Mouse (Mus musculus): ENCODE data around the gene Gtf2f1.

The Gtf2f1 gene

DNA sequence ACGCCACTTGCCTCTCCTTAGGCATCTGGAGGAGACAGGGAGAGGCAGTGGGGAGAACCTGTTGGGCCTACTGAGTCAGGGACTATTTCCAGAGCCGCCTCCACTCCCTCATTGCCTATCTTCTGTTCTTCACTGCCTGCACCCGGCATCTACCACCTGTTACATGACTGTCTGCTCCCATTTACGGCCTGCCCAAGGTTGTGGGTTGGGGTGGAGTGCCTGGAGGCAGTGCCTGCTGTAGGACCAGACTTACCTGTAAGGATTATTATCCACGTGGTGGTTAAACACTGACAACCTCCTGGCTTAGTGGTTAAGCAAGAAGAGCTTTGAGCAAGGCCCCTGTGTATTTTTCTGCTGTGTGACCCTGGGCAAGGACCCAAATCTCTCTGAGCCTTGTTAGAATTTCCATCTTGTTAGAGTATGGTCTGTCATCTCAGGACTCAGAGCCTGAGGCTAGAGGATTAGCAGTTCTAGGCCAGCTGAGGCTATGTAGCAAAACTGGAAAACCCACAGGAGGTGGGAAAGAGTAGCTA lies 36.3 kb downstream of the Gtf2f1 start:
- DNase-seq (ENCODE audit: low spot score): no peak

DNA sequence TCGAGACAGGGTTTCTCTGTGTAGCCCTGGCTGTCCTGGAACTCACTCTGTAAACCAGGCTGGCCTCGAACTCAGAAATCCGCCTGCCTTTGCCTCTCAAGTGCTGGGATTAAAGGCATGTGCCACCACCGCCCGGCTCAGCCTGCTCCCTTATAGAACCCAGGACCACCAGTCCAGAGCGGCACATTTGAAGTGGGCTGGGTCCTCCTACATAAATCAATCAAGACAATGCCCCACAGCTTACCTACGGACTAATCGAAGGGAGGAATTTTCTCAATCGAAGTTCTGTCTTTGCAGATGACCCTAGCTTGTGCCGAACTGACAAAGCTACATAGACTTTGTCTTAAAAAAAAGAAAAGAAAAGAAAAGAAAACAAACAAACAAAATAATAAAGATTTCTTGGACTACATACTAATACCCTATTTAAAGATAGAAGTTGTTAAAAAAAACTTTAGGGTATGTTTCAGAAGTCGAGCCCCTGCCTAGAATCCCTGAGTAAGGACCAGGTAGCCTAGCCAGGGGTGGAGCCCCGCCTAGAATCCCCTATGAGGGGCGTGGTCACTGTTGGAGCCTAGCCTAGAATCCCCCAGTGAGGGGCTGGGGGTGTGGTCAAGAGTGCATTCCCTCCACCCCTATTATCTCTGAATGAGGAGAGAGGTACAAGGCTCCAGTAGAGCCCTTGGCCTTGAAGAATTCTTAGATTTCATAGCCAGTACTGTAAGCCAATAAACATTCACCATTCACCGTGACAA lies 37.0 kb downstream of the Gtf2f1 start:
- DNase-seq (ENCODE audit: low spot score): no peak

DNA sequence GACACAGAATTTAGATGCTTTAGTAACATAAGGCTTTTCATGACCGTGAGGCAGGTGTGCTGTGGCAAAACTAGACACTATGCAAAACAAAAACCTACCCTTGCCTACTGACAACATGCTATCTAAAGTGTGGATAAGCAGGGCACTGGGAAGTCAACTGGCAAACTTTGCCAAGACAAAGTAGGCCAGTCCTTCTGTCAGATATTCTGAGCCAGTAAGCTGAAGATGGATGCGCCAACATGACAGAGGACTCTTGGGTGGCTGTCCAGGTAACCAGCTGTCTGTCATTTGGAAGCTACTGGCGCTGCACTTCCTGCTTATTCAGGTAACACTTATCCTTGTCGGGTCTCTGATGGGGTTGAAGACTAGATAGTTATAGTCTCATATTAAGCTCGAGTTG lies 41.0 kb downstream of the Gtf2f1 start:
- no peak for DNase-seq (ENCODE audit: low spot score)

DNA sequence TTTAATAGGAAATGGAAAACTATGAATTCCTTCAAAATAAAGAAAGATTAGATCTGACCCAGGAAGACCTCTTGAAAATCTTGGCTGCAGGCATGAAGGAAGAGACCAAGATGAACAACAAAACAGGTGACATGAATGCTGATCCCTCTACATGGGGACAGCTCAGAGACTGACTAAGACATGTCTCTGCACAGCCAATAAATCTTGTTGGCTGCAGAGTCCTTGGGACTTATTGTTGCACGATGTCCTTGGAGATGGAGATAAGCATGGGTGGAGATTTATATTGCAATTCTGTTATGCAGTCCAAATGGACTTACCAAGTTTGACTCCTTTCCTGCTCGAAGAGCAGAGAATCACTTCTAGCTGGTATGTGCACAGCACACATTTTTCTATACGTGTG lies 41.8 kb downstream of the Gtf2f1 start:
- no peak for DNase-seq (ENCODE audit: low spot score)

DNA sequence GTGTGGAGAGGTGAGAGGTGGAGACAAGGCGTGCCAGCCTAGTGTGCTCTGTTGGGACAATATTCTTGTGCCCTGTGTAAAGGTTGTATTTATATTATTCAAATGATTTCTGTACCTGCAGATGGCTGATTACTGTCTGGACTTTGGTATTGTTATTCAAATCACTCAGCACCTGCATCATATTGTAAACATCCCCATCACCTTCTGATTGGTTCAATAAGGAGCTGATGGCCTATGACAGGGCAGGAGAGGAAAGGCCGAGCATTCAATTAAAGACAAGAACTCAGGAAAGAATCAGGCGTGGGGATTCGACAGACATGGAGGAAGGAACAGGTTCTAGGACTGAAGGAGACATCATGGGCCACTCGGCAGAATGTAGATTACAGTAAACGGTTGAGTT lies 47.4 kb downstream of the Gtf2f1 start:
- DNase-seq (ENCODE audit: low spot score): no peak

DNA sequence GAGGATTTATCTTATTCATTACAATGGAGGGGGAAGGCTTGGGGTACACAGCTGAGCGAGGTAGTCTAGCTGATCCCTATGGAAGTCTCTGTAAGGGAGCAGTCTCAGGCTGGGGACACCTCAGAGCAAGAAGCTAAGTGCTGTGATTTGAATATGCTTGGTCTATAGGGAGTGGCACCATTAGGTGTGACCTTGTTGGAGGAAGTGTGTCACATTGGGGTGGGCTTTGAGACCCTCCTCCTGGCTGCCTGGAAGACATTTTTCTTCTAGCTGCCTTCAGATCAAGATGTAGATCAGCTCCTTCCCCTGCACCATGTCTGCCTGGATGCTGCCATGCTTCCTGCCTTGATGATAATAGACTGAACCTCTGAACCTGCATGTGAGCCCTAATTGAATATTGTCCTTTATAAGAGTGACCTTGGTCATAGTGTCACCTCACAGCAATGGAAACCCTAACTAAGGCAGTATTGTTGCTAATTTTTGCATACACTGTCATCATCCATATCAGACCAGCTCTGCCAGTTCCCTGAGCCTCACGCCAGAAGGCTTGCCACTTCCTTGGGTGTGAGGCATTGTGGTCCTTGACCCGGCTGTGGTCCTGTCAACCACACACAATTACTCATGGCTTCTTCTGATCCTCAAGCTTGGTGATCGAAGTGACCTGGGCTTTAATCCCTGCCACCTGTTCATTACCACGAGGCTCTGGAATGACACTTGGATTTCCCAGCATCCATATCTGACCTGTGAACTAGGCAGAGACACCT lies 48.3 kb downstream of the Gtf2f1 start:
- no peak for DNase-seq (ENCODE audit: low spot score)

DNA sequence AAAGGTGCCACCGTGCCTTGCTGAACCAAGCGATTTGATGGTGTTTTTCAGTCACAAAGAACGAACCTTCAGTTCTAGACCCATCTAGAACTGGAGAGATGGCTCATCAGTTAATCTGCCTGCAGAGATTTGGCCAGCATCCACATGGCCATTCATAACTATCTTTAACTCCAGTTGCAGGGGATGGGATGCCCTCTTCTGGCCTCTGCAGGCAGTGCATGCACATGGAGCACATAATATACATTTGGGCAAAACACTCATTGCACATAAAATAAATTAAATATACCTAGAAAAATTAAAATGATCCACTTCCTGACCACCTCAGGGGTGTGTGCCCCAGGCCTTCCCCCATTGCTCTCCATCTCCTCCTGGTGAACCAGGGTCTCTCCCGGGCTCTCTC lies 49.2 kb downstream of the Gtf2f1 start:
- DNase-seq (ENCODE audit: low spot score): no peak

DNA sequence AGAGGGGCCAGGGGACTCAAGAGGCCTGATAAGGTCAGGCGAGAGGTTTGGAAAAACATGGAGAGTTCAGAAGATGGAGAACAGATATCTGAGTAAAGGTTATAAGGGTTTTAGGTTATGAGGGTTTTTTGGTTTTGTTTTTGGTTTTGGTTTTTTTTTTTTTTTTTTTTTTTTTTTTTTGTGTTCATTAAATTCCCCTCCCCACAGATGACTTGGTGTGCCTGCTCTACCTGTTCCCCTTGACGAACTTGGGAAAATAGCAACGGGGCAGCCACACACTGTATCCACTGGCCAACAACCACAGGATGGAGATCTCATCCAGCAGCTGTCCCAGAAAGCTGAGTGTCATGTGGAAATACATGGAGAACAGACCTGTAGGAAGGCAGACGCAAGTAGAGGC lies 52.4 kb downstream of the Gtf2f1 start:
- no peak for DNase-seq (ENCODE audit: low spot score)

DNA sequence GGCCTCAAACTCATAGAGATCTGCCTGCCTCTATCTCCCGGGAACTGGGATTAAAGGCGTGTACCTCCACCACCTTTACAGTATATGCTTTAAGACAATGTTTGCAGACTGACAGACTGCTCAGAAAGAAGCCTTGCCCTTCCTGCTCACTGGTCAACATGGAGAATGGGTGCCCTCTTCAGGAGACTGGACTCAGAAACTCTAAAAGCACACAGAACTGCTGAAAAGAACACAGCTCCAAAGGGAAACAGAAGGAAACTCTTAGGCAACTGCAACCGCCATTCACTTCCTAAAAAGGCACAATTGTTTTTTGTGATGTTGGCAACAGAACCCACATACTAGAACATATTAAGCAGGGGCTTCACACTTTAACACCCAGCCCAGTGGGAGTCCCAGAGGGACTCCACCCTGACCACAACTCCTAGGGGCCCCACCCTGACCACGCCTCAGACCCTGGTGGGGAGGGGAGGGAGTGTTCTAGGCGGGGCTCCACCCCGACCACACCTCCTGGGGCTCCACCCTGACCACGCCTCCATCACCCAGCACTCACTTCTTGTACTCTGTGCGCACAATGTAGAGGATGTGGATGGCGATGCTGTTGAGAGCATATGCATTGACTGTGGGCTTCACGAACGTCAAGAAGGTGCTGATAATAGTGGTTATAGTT lies 53.2 kb downstream of the Gtf2f1 start:
- DNase-seq (ENCODE audit: low spot score): peak; percentile 34

DNA sequence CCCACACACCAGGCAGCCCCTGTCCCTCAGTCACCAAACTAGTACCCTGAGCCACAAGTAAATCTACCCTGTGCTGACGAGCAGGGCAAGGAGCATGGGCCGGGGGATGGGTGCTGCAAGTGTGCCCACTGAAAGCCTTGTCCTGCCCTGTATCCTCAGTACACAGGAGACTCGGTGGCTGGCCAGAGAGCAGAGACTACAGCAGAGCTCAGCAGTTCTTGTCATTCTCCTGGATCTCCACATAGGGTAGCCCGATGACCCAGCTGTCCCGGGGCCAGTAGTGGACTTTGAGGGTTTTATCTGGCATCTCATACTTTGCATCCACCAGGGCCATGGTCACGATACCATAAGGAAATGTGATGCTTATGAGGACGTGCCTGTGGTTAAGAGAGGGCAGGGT lies 56.2 kb downstream of the Gtf2f1 start:
- DNase-seq (ENCODE audit: low spot score): no peak
